Comparison of ENCODE assay signal across 16 mouse cellular contexts in the genomic region with DNA sequence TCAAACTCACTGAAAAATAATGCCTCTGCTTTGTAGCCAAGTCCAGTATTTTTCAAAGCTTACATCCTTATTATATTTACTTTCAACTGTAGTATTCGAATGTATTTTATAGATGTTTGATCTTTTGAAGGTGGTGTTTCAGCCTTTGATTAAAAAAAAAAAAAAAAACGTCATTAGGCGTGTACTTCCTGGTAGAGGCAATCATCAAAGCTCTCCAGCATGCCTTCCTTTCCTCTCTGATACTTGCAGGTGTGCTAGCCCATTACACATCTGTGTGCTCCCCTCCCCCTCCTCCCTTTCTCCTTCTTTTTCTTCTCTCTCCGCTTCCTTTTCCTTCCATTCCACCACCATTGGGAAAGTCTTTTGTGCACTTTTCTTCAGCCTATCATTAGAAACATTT.
DNase-seq lines count a peak whose midpoint lies in the region; ATAC-seq lines count a peak whose summit lies in the region.
"Had no signal": no experiment of that assay in that cellular context is flagged by ENCODE, and none has a peak within 500 bp of the region (broad histone marks: within the 10 kb centered on the region; RNA-seq: fewer than 3 reads in every experiment).

No protein-coding gene starts in this region.

- H3K27ac ChIP-seq in hindbrain, embryonic 14.5 days, result 0 out of 2 replicates have a peak overlapping the region, but pooled peaks have one; percentile 21
- H3K27ac ChIP-seq in hindbrain, embryonic 13.5 days, result no peak overlapping the region
- 0 out of 2 replicates have a peak overlapping the region, but pooled peaks have one; percentile 43 for H3K27ac ChIP-seq in intestine, embryonic 14.5 days (ENCODE audit: low read depth)
- 0 out of 2 replicates have a peak overlapping the region, but pooled peaks have one; percentile 7 for H3K27ac ChIP-seq in stomach, embryonic 16.5 days (ENCODE audit: low read length)
- H3K27ac ChIP-seq: heart, adult 2 months; heart, embryonic 15.5 days; limb, embryonic 15.5 days; neural tube, embryonic 12.5 days had no signal

- WGBS in hindbrain, embryonic 14.5 days, result 75% methylated on average over 4 of the region's 4 CpGs
- WGBS in hindbrain, embryonic 13.5 days, result 80% methylated on average over 4 of the region's 4 CpGs
- WGBS in intestine, embryonic 14.5 days, result 49% methylated on average over 4 of the region's 4 CpGs
- 38% methylated on average over 4 of the region's 4 CpGs for WGBS in stomach, embryonic 16.5 days

- H3K36me3 ChIP-seq in hindbrain, embryonic 14.5 days (replicated peaks; ENCODE audit: control insufficient read depth, insufficient read depth), result peaks cover 1% of the 10 kb centered on the region; the same call in 1 of the 2 replicates
- H3K36me3 ChIP-seq in hindbrain, embryonic 13.5 days, result peaks cover 1% of the 10 kb centered on the region
- peaks cover 3% of the 10 kb centered on the region; the same call in 1 of the 2 replicates for H3K36me3 ChIP-seq in intestine, embryonic 14.5 days (ENCODE audit: control insufficient read depth, insufficient read depth, low read length)
- no peaks in the 10 kb centered on the region for H3K36me3 ChIP-seq in stomach, embryonic 16.5 days (ENCODE audit: control insufficient read depth, insufficient read depth, low read length)
- H3K36me3 ChIP-seq: heart, embryonic 15.5 days; limb, embryonic 15.5 days had no signal

- no peak overlapping the region for H3K4me2 ChIP-seq in hindbrain, embryonic 14.5 days (replicated peaks)
- H3K4me2 ChIP-seq in hindbrain, embryonic 13.5 days, result no peak overlapping the region
- no peak overlapping the region for H3K4me2 ChIP-seq in intestine, embryonic 14.5 days (ENCODE audit: low read length)
- H3K4me2 ChIP-seq in stomach, embryonic 16.5 days (ENCODE audit: low read depth, low read length), result no peak overlapping the region
- H3K4me2 ChIP-seq: heart, embryonic 15.5 days; limb, embryonic 15.5 days; neural tube, embryonic 12.5 days had no signal

- H3K27me3 ChIP-seq in hindbrain, embryonic 14.5 days (ENCODE audit: control insufficient read depth, insufficient read depth, low read length), result no peaks in the 10 kb centered on the region
- H3K27me3 ChIP-seq in hindbrain, embryonic 13.5 days, result no peaks in the 10 kb centered on the region
- H3K27me3 ChIP-seq in intestine, embryonic 14.5 days (replicated peaks; ENCODE audit: control insufficient read depth, insufficient read depth, low read length), result no peaks in the 10 kb centered on the region
- no peaks in the 10 kb centered on the region for H3K27me3 ChIP-seq in stomach, embryonic 16.5 days (ENCODE audit: control insufficient read depth, insufficient read depth, low read length)
- H3K27me3 ChIP-seq: heart, embryonic 15.5 days; limb, embryonic 15.5 days; megakaryocyte, embryonic 14.5 days; neural tube, embryonic 12.5 days had no signal

- H3K9me3 ChIP-seq in hindbrain, embryonic 14.5 days (ENCODE audit: control insufficient read depth, low read length), result no peaks in the 10 kb centered on the region
- H3K9me3 ChIP-seq in hindbrain, embryonic 13.5 days, result no peaks in the 10 kb centered on the region
- H3K9me3 ChIP-seq in intestine, embryonic 14.5 days (ENCODE audit: control insufficient read depth, low read length), result no peaks in the 10 kb centered on the region
- H3K9me3 ChIP-seq in stomach, embryonic 16.5 days (replicated peaks; ENCODE audit: control insufficient read depth, low read length), result no peaks in the 10 kb centered on the region
- H3K9me3 ChIP-seq: heart, embryonic 15.5 days; limb, embryonic 15.5 days; megakaryocyte, embryonic 14.5 days; neural tube, embryonic 12.5 days had no signal

- H3K4me3 ChIP-seq in hindbrain, embryonic 14.5 days (replicated peaks; ENCODE audit: low read length), result no peak overlapping the region
- H3K4me3 ChIP-seq in hindbrain, embryonic 13.5 days, result no peak overlapping the region
- H3K4me3 ChIP-seq in intestine, embryonic 14.5 days (ENCODE audit: low read depth, low read length), result no peak overlapping the region
- H3K4me3 ChIP-seq in stomach, embryonic 16.5 days (replicated peaks; ENCODE audit: low read length), result no peak overlapping the region
- H3K4me3 ChIP-seq: heart, adult 2 months; heart, embryonic 15.5 days; limb, embryonic 15.5 days; megakaryocyte, embryonic 14.5 days; neural tube, embryonic 12.5 days had no signal

- no peak overlapping the region for H3K9ac ChIP-seq in hindbrain, embryonic 14.5 days
- H3K9ac ChIP-seq in hindbrain, embryonic 13.5 days, result no peak overlapping the region
- H3K9ac ChIP-seq in intestine, embryonic 14.5 days (ENCODE audit: low read length), result no peak overlapping the region
- no peak overlapping the region for H3K9ac ChIP-seq in stomach, embryonic 16.5 days (ENCODE audit: low read length)
- H3K9ac ChIP-seq: heart, embryonic 15.5 days; limb, embryonic 15.5 days; neural tube, embryonic 12.5 days had no signal

- no peak for DNase-seq in hindbrain, embryonic 14.5 days (ENCODE audit: low spot score)
- peak; percentile 67 for DNase-seq in CD4-positive helper T cell, adult 2 months (ENCODE audit: low read depth, low spot score)
- peak; percentile 50 for DNase-seq in intestine, embryonic 14.5 days (ENCODE audit: low spot score)
- no peak for DNase-seq in adrenal gland, adult 8-10 months
- DNase-seq in retina, embryonic 14.5 days (ENCODE audit: low spot score), result no peak
- no peak for DNase-seq in adrenal gland, postnatal 10 days
- DNase-seq: cerebellum, adult 9-11 months; gastrocnemius, postnatal 14 days; heart, adult 2 months; lung, postnatal 10 days had no signal

- no peaks in the 10 kb centered on the region; the same call in 1 of the 2 replicates for H3K4me1 ChIP-seq in hindbrain, embryonic 14.5 days (replicated peaks; ENCODE audit: control insufficient read depth, insufficient read depth, low read length)
- peaks cover 14% of the 10 kb centered on the region for H3K4me1 ChIP-seq in hindbrain, embryonic 13.5 days (replicated peaks)
- H3K4me1 ChIP-seq in intestine, embryonic 14.5 days (replicated peaks; ENCODE audit: control insufficient read depth, insufficient read depth, low read length), result peaks cover 7% of the 10 kb centered on the region
- peaks cover 15% of the 10 kb centered on the region; the same call in 1 of the 2 replicates for H3K4me1 ChIP-seq in stomach, embryonic 16.5 days (ENCODE audit: control insufficient read depth, insufficient read depth, low read length)
- H3K4me1 ChIP-seq: limb, embryonic 15.5 days had no signal

- ATAC-seq in hindbrain, embryonic 14.5 days (ENCODE audit: low FRiP score), result no peak
- ATAC-seq in hindbrain, embryonic 13.5 days (ENCODE audit: low FRiP score), result no peak
- peak; percentile 56; the same call in 1 of the 2 replicates for ATAC-seq in intestine, embryonic 14.5 days (replicated peaks; ENCODE audit: low FRiP score, low TSS enrichment, low read depth)
- ATAC-seq in stomach, embryonic 16.5 days (ENCODE audit: insufficient read depth, low FRiP score), result no peak

Comparison
In these comparisons a context has a peak if more than half of its experiments do, and no peak if none do; other contexts are left out.
1. DNase-seq: peak in CD4-positive helper T cell, adult 2 months (single experiment) and intestine, embryonic 14.5 days (single experiment); none in hindbrain, embryonic 14.5 days (single experiment), adrenal gland, adult 8-10 months (single experiment), retina, embryonic 14.5 days (single experiment) and adrenal gland, postnatal 10 days (single experiment).